Mouse (Mus musculus): Measurements from ENCODE around the gene Fgl2. TPM values are rescaled to one million over a fixed set of nuclear protein-coding genes. Genes with fewer than 3 reads are reported as not detected.
"Not testable (repeated sequence)": the region's sequence is repeated elsewhere in the genome, so short reads cannot be mapped to it uniquely, and the experiment has no call there.

Fgl2 gene
- polyA plus RNA-seq (2017; shearing (Covaris generic)), result 10 to 100 TPM; 20.4 to 31.5 (median 24.2) TPM

DNA sequence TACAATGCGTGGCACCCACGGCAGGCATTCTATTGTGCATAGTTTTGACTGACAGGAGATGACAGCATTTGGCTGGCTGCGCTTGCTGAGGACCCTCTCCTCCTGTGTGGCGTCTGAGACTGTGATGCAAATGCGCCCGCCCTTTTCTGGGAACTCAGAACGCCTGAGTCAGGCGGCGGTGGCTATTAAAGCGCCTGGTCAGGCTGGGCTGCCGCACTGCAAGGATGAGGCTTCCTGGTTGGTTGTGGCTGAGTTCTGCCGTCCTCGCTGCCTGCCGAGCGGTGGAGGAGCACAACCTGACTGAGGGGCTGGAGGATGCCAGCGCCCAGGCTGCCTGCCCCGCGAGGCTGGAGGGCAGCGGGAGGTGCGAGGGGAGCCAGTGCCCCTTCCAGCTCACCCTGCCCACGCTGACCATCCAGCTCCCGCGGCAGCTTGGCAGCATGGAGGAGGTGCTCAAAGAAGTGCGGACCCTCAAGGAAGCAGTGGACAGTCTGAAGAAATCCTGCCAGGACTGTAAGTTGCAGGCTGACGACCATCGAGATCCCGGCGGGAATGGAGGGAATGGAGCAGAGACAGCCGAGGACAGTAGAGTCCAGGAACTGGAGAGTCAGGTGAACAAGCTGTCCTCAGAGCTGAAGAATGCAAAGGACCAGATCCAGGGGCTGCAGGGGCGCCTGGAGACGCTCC, at the start of gene Fgl2:
Gene Fgl2, plus strand, starts transcription at position 150 of the 687 bp plus-strand sequence.
- ATAC-seq, result peak; percentile 47

DNA sequence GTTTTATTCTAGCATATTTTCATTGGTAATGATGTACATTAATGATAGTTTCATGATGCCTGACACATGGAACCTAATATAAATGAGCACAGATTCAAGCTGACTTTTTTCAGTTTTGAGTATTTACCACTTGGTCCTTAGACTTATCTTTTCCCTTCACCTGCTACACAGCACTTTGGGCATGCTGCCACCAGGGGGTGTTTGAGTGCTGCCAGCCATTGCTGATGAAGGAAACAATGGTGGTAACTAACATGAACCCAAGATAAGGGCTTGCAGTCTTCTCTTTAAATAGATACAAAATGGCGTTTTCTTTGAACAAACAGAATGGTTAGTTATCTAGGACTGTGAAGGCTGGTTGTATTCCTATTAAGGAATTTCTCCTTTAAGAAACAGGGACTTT, 45.9 kb upstream of the Fgl2 start:
- ATAC-seq, result peak; percentile 99

DNA sequence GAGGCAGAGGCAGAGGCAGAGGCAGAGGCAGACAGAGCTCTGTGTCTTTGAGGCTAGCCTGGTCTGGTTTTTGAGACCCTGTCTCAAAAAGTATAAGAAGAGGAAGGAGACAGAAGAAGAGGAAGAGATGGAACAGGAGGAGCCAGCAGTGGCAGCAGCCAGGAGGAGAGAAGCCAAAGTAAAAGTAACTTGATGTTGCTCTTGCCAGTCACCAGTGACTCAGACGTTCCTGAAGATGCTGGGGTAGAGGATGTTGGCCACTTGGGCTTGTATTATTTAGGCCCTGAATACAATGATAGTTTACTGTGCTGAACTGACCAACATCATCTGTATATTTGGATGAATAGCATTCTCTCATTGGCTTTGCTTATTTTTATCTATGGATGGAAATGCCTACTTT, 43.9 kb upstream of the Fgl2 start:
- no peak for ATAC-seq

DNA sequence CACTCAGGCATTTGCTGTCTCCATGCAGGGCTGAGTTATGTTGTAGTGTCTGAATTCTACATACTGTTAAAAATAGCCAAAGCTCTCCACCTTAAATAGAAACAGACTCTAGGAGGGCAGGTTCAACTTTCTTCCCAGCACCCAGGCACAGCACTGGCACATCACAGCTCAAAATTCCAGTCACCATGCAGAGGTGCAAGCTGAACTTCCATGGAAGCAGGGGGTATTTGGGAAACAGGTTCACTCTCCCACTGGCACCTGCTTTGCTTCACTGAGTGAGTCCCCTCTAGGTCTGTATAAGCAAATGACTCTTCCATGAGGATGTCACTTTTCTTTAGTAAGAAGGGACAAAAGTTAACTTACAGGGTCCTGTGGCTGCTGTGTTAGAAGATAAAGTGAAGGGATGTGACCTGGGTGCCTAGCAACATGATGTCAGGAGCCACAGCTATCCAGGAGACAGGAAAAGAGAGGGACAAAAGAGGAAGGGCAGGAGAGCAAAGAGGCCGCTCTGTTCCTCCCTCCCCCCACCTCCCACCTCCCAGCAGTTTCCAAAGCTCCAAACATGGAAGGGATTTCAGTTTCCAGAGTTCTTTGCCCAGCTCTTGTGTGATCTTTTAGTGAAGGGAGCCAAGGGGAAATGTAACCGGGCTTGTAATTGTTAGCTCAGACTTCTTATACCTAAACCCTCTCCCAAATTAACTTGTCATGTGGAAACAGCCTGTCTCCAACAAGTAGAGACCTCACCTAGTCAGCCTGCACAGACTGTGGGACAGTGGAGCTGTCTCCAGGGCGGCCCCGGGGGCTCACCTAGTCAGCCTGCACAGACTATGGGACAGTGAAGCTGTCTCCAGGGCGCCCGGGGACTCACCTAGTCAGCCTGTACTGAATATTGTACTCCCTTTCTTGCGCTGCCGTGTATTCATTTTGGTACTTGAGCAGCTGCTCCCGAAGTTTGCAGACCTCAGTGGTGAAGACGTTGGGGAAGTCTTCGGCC, 42.5 kb upstream of the Fgl2 start:
- no peak for ATAC-seq

DNA sequence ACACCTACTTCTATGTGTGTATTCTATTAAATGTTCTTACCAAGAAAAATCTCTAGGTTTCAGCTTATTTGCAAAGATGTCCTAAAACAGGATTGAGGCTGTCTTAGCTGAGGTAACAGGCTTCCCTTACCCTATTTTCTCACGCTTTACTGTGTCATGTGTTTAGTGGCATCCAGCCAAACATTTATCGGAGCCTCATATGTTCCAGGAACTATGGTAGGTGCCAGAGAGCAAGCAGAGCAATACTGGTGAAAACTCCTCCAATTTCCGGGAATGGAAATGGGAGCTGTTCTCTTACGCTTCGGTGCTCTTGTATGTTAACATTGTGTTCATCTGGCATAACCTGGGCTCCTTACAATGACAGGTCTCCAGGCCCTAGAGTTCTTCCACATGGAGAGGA, 40.8 kb upstream of the Fgl2 start:
- no peak for ATAC-seq

DNA sequence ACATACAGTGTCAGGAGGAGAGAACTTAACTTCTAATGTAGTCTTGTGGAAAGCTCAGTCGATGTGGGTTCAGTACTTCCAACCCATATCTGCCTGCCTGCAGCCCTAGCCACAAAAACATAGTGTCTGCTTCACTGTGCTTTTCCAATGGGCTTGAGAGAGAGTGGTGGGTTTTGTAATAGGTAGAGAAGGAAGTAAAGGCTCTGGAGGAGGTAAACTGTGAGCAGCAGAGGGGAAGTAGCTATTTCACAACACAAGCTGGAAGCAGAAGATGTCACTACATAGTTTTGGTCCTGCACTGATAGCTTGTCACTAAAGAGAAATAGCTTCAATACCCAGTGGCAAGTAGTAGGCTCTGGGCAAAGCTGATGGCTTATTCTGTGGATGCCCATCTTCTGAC, 40.3 kb upstream of the Fgl2 start:
- no peak for ATAC-seq

DNA sequence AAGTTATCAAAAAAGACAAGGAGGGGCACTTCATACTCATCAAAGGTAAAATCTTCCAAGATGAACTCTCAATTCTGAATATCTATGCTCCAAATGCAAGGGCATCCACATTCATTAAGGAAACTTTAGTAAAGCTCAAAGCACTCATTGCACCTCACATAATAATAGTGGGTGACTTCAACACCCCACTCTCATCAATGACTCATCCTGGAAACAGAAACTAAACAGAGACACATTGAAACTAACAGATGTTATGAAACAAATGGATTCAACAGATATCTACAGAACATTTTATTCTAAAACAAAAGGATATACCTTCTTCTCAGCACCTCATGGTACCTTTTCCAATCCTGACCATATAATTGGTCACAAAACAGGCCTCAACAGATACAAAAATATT, 30.2 kb upstream of the Fgl2 start:
- ATAC-seq, result not testable (repeated sequence)

- no peak for ATAC-seq
These were observed 24.1 kb upstream of the Fgl2 start for GRCm38 (mm10) chr5:21348366-21348765.

DNA sequence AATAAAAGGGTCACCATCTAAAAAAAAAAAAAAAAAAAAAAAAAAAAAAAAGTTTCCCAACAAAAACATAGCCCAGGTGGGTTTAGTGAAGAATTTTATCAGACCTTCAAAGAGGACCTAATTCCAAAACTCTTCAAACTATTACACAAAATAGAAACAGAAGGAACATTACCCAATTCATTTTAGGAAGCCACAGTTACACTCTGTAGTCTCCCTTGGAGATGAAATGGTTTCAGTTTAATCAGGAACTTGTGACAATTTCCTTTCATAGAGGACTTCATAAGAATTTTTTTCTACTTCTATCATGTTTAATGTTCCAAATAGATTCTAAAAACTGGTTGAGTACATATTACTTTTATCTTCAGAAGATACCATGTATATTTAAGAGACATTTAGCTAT, 20.8 kb upstream of the Fgl2 start:
- no peak for ATAC-seq

DNA sequence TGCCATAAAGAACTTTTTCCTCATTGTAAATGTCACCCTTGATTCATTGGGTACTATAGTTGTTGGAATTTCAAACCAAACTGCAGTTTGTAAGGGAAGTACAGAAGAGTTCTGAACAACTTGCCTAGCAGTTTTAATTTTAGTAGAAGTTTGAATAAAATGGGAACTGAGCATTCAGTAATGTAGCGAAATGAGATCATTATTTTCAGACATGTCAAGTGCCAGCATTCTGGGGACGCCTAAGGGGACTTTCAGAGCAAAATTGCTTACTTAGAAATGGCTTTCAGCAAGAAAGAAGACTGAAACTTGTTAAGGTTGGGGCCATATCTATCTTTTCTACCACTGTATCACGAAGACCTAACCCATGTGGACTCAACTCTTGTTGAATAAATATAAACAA, 13.8 kb upstream of the Fgl2 start:
- ATAC-seq, result no peak

DNA sequence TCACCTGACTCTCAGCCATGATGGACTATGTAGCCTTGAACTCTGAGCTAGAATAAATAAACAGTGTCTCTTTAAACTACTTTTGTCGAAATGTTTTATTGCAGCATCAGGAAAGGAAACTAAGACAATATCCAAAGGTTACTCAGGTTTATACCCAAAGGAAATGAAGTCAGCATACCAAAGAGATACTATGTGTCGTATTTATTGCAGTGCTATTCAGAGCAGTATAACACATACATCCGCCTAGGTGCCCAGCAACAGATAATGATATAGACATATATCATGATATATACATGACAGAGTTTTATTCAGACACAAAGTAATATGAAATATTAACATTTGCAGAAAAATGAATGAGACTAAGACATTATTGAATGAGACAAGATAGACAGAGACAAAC, 9.1 kb upstream of the Fgl2 start:
- ATAC-seq, result no peak

GRCm38 (mm10) chr5:21366338-21367053, 5.9 kb upstream of the Fgl2 start:
- ATAC-seq, result no peak

DNA sequence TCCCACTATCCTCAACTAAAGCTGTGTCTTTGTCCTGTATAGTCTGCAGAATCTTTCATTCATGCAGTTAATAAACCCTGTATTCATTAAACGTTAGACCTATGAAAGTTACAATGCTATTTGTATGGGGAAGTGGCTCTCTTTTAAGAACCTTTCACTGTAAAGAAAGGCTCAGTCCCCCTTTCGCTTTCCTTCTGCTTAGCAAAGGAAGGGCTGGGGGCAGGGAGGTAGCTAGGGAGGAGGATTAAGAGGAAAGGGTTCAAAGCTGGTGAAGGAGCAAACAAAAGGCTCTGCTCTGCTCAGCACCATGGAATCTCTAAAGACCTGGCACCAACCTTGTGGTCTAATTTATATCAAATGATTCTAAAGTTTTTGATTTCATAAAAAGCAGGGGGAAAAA, 4.9 kb upstream of the Fgl2 start:
- ATAC-seq, result no peak

DNA sequence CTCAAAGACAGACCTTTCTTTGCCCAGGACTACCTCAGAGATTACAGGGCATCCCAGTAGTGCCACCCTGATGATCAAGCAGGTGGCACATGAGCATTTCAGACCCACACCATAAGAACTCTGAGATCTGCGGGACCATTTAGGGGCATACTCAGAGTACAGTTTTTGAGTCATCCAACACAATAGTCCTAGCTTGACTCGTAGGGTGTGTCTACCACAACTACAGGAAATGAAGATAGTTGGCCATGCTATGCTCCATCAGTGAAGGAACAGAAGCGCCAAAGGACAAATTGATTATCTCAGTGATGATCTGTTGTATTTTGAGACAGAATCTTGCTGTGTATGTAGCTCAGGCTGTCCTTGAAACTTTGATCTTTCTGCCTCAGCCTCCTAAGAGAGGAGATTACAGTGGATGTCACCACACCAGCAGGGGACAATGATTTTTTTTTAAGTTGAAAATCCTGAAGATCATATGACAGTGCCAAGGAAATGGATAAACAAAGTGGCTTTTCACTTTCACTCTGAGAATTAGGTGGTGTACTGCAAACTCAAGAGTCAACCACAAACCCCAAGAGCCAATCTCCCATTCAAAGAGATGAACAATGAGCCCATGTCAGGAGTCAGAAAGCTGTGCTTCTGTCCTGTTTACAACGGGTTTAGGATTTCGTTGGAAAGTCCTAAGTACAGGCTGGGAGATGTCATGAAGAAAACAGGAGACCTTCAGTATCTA, 2.1 kb upstream of the Fgl2 start:
- peak; percentile 66 for ATAC-seq

DNA sequence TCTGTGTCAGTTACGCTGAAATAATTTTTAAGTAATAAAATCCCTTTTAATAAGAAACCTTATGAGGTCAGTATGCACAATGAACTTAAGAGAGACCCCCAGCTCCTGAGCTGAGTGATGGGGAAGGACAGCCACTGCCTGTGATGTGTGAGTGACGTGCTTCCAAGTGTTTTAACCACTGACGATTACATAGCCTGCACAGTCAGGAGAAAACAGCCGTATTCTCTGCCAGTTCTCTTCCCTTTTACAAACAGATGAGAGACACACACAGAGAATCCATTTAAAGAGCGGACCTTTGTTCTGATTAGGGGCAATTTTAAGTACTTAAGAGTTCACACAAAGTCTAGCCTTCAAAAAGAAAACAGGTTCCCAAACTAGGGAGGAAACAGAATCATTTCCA, 522 bp upstream of the Fgl2 start:
- ATAC-seq, result no peak

GRCm38 (mm10) chr5:21373180-21373518, 707 bp downstream of the Fgl2 start:
- ATAC-seq, result no peak

DNA sequence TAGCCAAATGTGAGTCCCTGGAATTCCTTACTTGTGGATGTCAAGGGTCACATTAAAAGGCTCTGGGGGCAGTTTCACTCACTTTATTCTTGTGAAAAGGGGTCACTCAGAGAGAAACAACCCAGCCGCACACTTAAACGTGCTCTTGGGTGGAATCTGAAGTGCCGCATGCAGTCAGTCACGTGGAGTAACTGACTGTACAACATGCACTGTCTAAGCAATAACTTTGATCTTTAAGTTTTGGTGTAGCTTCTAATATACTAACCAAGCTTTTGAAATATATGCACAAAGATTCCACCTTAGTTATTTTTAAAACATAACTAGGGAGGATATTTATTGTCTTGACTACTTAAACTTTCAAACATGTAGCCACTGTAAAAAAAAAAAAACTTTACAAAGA, 4.5 kb downstream of the Fgl2 start:
- no peak for ATAC-seq

GRCm38 (mm10) chr5:21378397-21378796, 6.0 kb downstream of the Fgl2 start:
- peak; percentile 85 for ATAC-seq

DNA sequence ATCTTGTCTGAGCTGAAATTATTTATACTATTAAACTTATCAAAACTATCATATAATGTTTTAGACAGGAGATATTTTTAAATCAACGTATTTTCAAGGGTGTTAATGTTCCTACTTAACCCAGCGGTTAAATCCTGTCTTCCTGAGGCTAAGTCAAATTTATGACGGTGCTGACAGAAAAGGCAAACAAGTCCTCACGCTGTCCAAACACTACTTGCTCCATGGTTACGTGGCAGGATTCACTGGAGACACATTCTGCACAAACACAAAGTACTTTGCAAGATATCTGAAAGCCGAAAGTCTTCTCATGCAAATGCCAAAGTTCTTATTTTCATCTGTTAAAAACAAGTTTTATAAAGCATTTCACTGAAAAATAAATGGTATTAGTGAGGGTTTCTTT, 9.5 kb downstream of the Fgl2 start:
- no peak for ATAC-seq

GRCm38 (mm10) chr5:21382678-21383077, 10.2 kb downstream of the Fgl2 start:
- no peak for ATAC-seq

- ATAC-seq, result no peak
These were observed 11.2 kb downstream of the Fgl2 start for GRCm38 (mm10) chr5:21383392-21384251.
